In the genomic region with DNA sequence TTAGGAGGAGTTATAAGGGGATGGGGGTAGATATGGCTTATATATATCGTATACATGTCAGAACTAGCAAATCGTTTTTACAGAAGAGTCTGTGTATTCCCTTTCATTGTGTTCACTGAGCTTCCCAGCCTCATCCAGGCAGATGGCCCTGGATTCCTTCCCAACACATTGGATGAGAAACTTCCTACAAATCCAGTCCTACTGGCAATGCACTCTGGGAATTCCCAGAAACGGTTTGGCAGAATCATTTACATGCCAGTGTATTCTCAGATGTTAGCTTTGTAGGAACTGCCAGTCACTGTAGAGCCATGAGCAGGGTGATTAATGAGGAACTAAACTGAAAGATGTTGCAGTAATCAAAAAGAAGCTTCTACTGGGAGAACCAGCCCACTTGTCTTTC, we compare ENCODE assay signal across 12 mouse cellular contexts. TPM values are rescaled to one million over a fixed set of nuclear protein-coding genes. Genes with fewer than 3 reads are reported as not detected.
DNase-seq lines count a peak whose midpoint lies in the region.
"Had no signal": no experiment of that assay in that cellular context is flagged by ENCODE, and none has a peak within 500 bp of the region (broad histone marks: within the 10 kb centered on the region; RNA-seq: fewer than 3 reads in every experiment).

No protein-coding gene starts in this region.

- peak; percentile 82 for DNase-seq in heart, adult 11 months
- DNase-seq in heart, postnatal 4 days = no peak
- peak; percentile 7 for DNase-seq in right cerebral cortex, adult 18-20 months
- no peak for DNase-seq in right cerebral cortex, adult 2 months (ENCODE audit: low spot score in 2 of 2)
- peak; percentile 28 for DNase-seq in layer of hippocampus, adult 11-12 months (ENCODE audit: low spot score)
- no peak for DNase-seq in yolk sac, embryonic 10.5 days (ENCODE audit: low spot score)
- no peak for DNase-seq in gastrocnemius, postnatal 10 days
- DNase-seq: cerebellum, adult 11 months; embryo, embryonic 11 days; heart, adult 2 months; kidney, adult 8-10 months; thymus, postnatal 25 days had no signal

RNA-seq across cellular contexts. Expression of a gene that starts 36.6 kb away (rescaled TPM):
- total RNA-seq in heart, postnatal 4 days (2021) = 10 to 100 TPM; 11.4 to 12.2 TPM
- total RNA-seq in gastrocnemius, postnatal 10 days (2021) = 10 to 100 TPM; 13.0 to 13.1 TPM

Comparison
In these comparisons a context has a peak if more than half of its experiments do, and no peak if none do; other contexts are left out.
1. DNase-seq: peak in heart, adult 11 months (single experiment), right cerebral cortex, adult 18-20 months (single experiment) and layer of hippocampus, adult 11-12 months (single experiment); none in heart, postnatal 4 days (single experiment), right cerebral cortex, adult 2 months (0 of 2), yolk sac, embryonic 10.5 days (single experiment) and gastrocnemius, postnatal 10 days (single experiment).